Mouse (Mus musculus) liver, embryonic 14.5 days (tissue): ENCODE measurements at regions not wholly inside any gene's neighbourhood (a gene's known extent, or its start where the extent isn't known, plus 50 kb on each side); places are given as distances from the start of the nearest gene placed in this dataset.
"Not testable (repeated sequence)": the region's sequence is repeated elsewhere in the genome, so short reads cannot be mapped to it uniquely, and the experiment has no call there.

Experiments used
- ATAC-seq: fragments of 200-750 bp; cut with Nextera tagmentation; 2 replicates; pipeline ENCODE4 v1.8.0; 2017; ENCODE audit warnings: moderate number of reproducible peaks, mild to moderate bottlenecking, moderate library complexity; ENCODE audit not compliant: insufficient read depth
- DNase-seq, 3 experiments: peaks; one replicate each; pipeline ENCODE4 v3.0.0-alpha.2; 2012 to 2013; ENCODE audit warnings: low read depth in 3 of 3, low spot score in 3 of 3
- H3K27ac ChIP-seq: fragments of 300-500 bp; sonication (generic); 2 replicates; pipeline ENCODE4 v1.5.1; 2014; ENCODE audit warnings: moderate library complexity, mild to moderate bottlenecking, control low read depth, inconsistent platforms
- H3K27me3 ChIP-seq: fragments of 300-500 bp; sonication (generic); 2 replicates; pipeline ENCODE4 v1.6.1; 2014; ENCODE audit warnings: mild to moderate bottlenecking, low read length, moderate library complexity; ENCODE audit not compliant: control insufficient read depth, insufficient read depth
- H3K36me3 ChIP-seq: fragments of 300-500 bp; sonication (generic); replicated peaks from 2 replicates; pipeline ENCODE4 v1.6.1; 2014; ENCODE audit warnings: low read depth; ENCODE audit not compliant: control insufficient read depth, insufficient read depth
- H3K4me1 ChIP-seq, 2 experiments: fragments of 200-500 bp in 1 of 2; fragments of 300-500 bp in 1 of 2; sonication (generic) in 1 of 2; replicated peaks; 2 replicates each; pipeline ENCODE4 v1.6.1; 2012 to 2014; ENCODE audit warnings: antibody characterized with exemption in 1 of 2, inconsistent platforms in 1 of 2, low read length in 1 of 2; ENCODE audit not compliant: control insufficient read depth in 2 of 2, insufficient read depth in 2 of 2
- H3K4me2 ChIP-seq: fragments of 300-500 bp; sonication (generic); 2 replicates; pipeline ENCODE4 v1.6.1; 2014; ENCODE audit warnings: low read depth, mild to moderate bottlenecking, control low read depth, moderate library complexity
- H3K4me3 ChIP-seq, 2 experiments: fragments of 200-500 bp in 1 of 2; fragments of 300-500 bp in 1 of 2; sonication (generic) in 1 of 2; 2 replicates each; pipeline ENCODE4 v1.5.1; 2012 to 2014; ENCODE audit warnings: low read depth in 2 of 2, low read length in 2 of 2, mild to moderate bottlenecking in 2 of 2, control low read depth in 1 of 2, inconsistent platforms in 1 of 2, moderate library complexity in 1 of 2; ENCODE audit not compliant: insufficient read depth in 1 of 2
- H3K9ac ChIP-seq: fragments of 300-500 bp; sonication (generic); replicated peaks from 2 replicates; pipeline ENCODE4 v1.6.1; 2014; ENCODE audit warnings: mild to moderate bottlenecking, control low read depth, moderate library complexity
- H3K9me3 ChIP-seq: fragments of 300-500 bp; sonication (generic); 2 replicates; pipeline ENCODE4 v1.6.1; 2016; ENCODE audit warnings: low read length, mixed read lengths; ENCODE audit not compliant: control insufficient read depth
- CTCF ChIP-seq: IDR thresholded peaks from 2 replicates; pipeline ENCODE4 v1.5.1; 2016; ENCODE audit warnings: antibody characterized with exemption, low read depth, control low read depth
- EP300 ChIP-seq: IDR thresholded peaks from 2 replicates; pipeline ENCODE4 v1.6.1; 2016; ENCODE audit warnings: antibody characterized with exemption, low read depth
- WGBS: fragments of 180-500 bp; shearing (Covaris S2); extraction: QIAGEN DNeasy Blood & Tissue Kit; methylation state at CpG from one replicate; pipeline ENCODE4 v1.1.7; 2014; ENCODE audit not compliant: insufficient replicate concordance; 5-methylcytosine and 5-hydroxymethylcytosine counted together

- no peak overlapping the region for H3K4me3 ChIP-seq
- no peaks in the 10 kb centered on the region for H3K4me1 ChIP-seq
- H3K27me3 ChIP-seq = no peaks in the 10 kb centered on the region
- H3K4me2 ChIP-seq = no peak overlapping the region
- ATAC-seq = no peak
- no peaks in the 10 kb centered on the region for H3K36me3 ChIP-seq
- no peaks in the 10 kb centered on the region for H3K9me3 ChIP-seq
- no peak overlapping the region for H3K9ac ChIP-seq
- DNase-seq = no peak
- TF ChIP-seq CTCF (no peak), EP300 (no peak)
- 33% methylated on average over 5 of the region's 5 CpGs for WGBS
- no peak overlapping the region for H3K27ac ChIP-seq
Observed at GRCm38 (mm10) chrX:94785983-94786382, 61.6 kb downstream of the Zxdb start.

GRCm38 (mm10) chrX:94788331-94788920 lies 64.1 kb downstream of the Zxdb start:
- ATAC-seq = no peak
- Histone ChIP-seq H3K27me3 (no peaks in the 10 kb centered on the region), H3K4me3 (no peak overlapping the region), H3K9me3 (no peaks in the 10 kb centered on the region), H3K27ac (no peak overlapping the region), H3K4me1 (no peaks in the 10 kb centered on the region), H3K4me2 (no peak overlapping the region), H3K9ac (no peak overlapping the region), H3K36me3 (no peaks in the 10 kb centered on the region)
- TF ChIP-seq EP300 (no peak), CTCF (no peak)
- DNase-seq = no peak
- WGBS = 54% methylated on average over 3 of the region's 3 CpGs

- no CpG with 5 or more reads among the region's 37 CpGs for WGBS
- not testable (repeated sequence) for H3K9ac ChIP-seq
Observed at GRCm38 (mm10) chrX:94796845-94797244, 72.5 kb downstream of the Zxdb start.

GRCm38 (mm10) chrX:94797348-94798182 lies 73.2 kb downstream of the Zxdb start:
- WGBS = no CpG with 5 or more reads among the region's 131 CpGs
- not testable (repeated sequence) for H3K9me3 ChIP-seq, H3K9ac ChIP-seq, H3K27me3 ChIP-seq, H3K4me3 ChIP-seq, H3K36me3 ChIP-seq, DNase-seq, H3K4me1 ChIP-seq, H3K27ac ChIP-seq, H3K4me2 ChIP-seq
- ATAC-seq = peak; percentile 69

More at GRCm38 (mm10) chrX:94796845-94797244, 72.5 kb downstream of the Zxdb start:
- H3K36me3 ChIP-seq, H3K27me3 ChIP-seq, DNase-seq, H3K4me2 ChIP-seq, H3K9me3 ChIP-seq, H3K27ac ChIP-seq, H3K4me1 ChIP-seq, H3K4me3 ChIP-seq: not testable (repeated sequence)
- ATAC-seq = peak; percentile 38; the same call in 1 of the 2 replicates

GRCm38 (mm10) chrX:94798183-94798619 lies 73.8 kb downstream of the Zxdb start:
- H3K4me1 ChIP-seq, H3K9me3 ChIP-seq, DNase-seq, H3K27ac ChIP-seq, H3K9ac ChIP-seq, H3K4me3 ChIP-seq, H3K27me3 ChIP-seq, H3K4me2 ChIP-seq, H3K36me3 ChIP-seq: not testable (repeated sequence)
- peak; percentile 63; the same call in 1 of the 2 replicates for ATAC-seq
- WGBS = no CpG with 5 or more reads among the region's 22 CpGs

- H3K27ac ChIP-seq, H3K4me3 ChIP-seq, H3K9ac ChIP-seq, DNase-seq, H3K27me3 ChIP-seq, H3K4me2 ChIP-seq, H3K36me3 ChIP-seq, ATAC-seq, H3K9me3 ChIP-seq, H3K4me1 ChIP-seq: not testable (repeated sequence)
- WGBS = no CpG with 5 or more reads among the region's 3 CpGs
Observed at GRCm38 (mm10) chrX:94812760-94813159, 88.4 kb downstream of the Zxdb start.

- not testable (repeated sequence) for ATAC-seq, DNase-seq, H3K27me3 ChIP-seq, H3K36me3 ChIP-seq, H3K4me3 ChIP-seq, H3K4me1 ChIP-seq, H3K4me2 ChIP-seq, H3K27ac ChIP-seq, H3K9ac ChIP-seq, H3K9me3 ChIP-seq
- WGBS = 87% methylated on average over 6 of the region's 6 CpGs
Observed at GRCm38 (mm10) chrX:94827524-94827923, 103.2 kb downstream of the Zxdb start.
